Mouse (Mus musculus) liver, embryonic 11.5 days (tissue): ENCODE measurements at regions not wholly inside any gene's neighbourhood (a gene's known extent, or its start where the extent isn't known, plus 50 kb on each side); places are given as distances from the start of the nearest gene placed in this dataset.

Experiments
- ATAC-seq: fragments of 200-750 bp; cut with Nextera tagmentation; replicated peaks from 2 replicates; pipeline ENCODE4 v1.8.0; 2017; ENCODE audit warnings: moderate number of reproducible peaks, mild to moderate bottlenecking, moderate TSS enrichment, moderate library complexity; ENCODE audit not compliant: low FRiP score
- DNase-seq: peaks from one replicate; pipeline ENCODE4 v3.0.0-alpha.2; 2017; ENCODE audit warnings: low spot score
- H3K27ac ChIP-seq: fragments of 300-500 bp; sonication (generic); 2 replicates; pipeline ENCODE4 v1.5.1; 2014; ENCODE audit warnings: mild to moderate bottlenecking, low read depth, low read length, control low read depth
- H3K27me3 ChIP-seq: fragments of 300-500 bp; sonication (generic); replicated peaks from 2 replicates; pipeline ENCODE4 v1.6.1; 2014; ENCODE audit warnings: low read length, mixed read lengths; ENCODE audit not compliant: control insufficient read depth, insufficient read depth
- H3K36me3 ChIP-seq: fragments of 300-500 bp; sonication (generic); 2 replicates; pipeline ENCODE4 v1.6.1; 2014; ENCODE audit warnings: mild to moderate bottlenecking, low read length, moderate library complexity, mixed read lengths; ENCODE audit not compliant: control insufficient read depth, insufficient read depth
- H3K4me1 ChIP-seq: fragments of 300-500 bp; sonication (generic); replicated peaks from 2 replicates; pipeline ENCODE4 v1.6.1; 2014; ENCODE audit warnings: low read length, mixed read lengths; ENCODE audit not compliant: control insufficient read depth, insufficient read depth
- H3K4me2 ChIP-seq: fragments of 300-500 bp; sonication (generic); 2 replicates; pipeline ENCODE4 v1.6.1; 2014; ENCODE audit warnings: mild to moderate bottlenecking, control low read depth, moderate library complexity
- H3K4me3 ChIP-seq: fragments of 300-500 bp; sonication (generic); 2 replicates; pipeline ENCODE4 v1.5.1; 2014; ENCODE audit warnings: low read depth, low read length, control low read depth
- H3K9ac ChIP-seq: fragments of 300-500 bp; sonication (generic); 2 replicates; pipeline ENCODE4 v1.6.1; 2014; ENCODE audit warnings: low read depth, low read length, control low read depth
- H3K9me3 ChIP-seq: fragments of 300-500 bp; sonication (generic); 2 replicates; pipeline ENCODE4 v1.6.1; 2016; ENCODE audit warnings: low read length, inconsistent platforms, mixed read lengths; ENCODE audit not compliant: control insufficient read depth
- WGBS: fragments of 180-500 bp; shearing (Covaris S2); extraction: QIAGEN DNeasy Blood & Tissue Kit; methylation state at CpG from one replicate; pipeline ENCODE4 v1.1.7; 2014; 5-methylcytosine and 5-hydroxymethylcytosine counted together

DNA sequence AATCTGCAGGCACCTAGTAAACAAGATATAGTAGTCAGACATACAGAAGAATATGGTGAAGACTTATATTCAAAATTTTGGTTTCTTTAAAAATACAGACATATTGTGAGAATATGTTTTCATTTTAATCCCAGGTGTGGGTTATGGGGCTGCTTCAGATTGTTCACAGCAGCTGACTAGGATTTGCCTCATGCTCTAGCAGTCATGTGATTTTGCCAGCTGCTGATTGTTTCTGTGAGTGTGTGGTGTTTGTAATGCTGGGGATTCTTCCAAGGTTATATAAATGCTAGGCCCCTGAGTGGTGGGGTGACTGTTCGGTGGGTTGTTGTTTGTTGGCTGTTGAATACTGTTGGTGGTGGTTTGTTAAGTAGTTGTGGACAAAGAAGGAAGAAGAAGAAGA lies 97.9 kb upstream of the Rbms1 start:
- H3K9ac ChIP-seq, result no peak overlapping the region
- no peaks in the 10 kb centered on the region for H3K36me3 ChIP-seq
- H3K4me1 ChIP-seq, result no peaks in the 10 kb centered on the region
- DNase-seq, result no peak
- no peak for ATAC-seq
- WGBS, result 64% methylated on average over 1 of the region's 1 CpGs
- no peak overlapping the region for H3K4me3 ChIP-seq
- H3K9me3 ChIP-seq, result no peaks in the 10 kb centered on the region
- H3K4me2 ChIP-seq, result no peak overlapping the region
- no peaks in the 10 kb centered on the region for H3K27me3 ChIP-seq
- no peak overlapping the region for H3K27ac ChIP-seq

DNA sequence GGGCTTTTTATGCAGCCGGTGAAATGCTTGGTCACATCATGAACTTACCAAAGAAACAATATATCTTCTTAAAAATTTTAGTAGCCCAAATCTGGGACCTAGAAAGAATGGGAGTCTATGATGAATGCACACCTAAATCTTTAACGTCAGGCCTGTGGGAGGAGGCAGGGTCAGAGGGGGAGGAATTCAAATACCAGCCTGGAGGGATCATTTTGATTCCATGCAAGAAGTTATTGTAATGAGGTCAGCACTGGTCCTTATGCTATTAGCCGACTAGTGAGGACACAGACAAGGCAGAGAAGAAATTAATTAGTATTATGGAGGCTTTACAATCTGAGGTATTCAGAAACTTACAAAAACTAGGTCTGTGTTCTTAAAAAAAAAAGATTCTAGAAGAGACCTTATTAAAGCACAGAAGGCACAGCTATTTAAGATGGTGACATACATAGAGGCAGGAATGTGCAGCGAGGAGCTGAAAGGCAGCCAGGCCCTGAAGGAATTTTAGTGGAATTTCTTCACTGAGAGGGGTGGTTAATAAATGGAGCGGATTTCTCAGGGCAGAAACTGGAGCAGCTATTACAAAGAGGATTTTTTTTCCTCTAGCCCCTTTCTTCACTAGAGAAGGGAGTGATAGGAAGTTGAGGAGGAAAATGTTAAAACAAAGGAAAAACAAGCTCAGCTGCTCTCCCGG lies 95.7 kb upstream of the Rbms1 start:
- H3K27ac ChIP-seq, result no peak overlapping the region
- H3K9me3 ChIP-seq, result no peaks in the 10 kb centered on the region
- H3K4me2 ChIP-seq, result no peak overlapping the region
- H3K9ac ChIP-seq, result no peak overlapping the region
- no peak overlapping the region for H3K4me3 ChIP-seq
- DNase-seq (no peak), ATAC-seq (no peak)
- WGBS, result 53% methylated on average over 6 of the region's 6 CpGs
- no peaks in the 10 kb centered on the region for H3K27me3 ChIP-seq
- H3K36me3 ChIP-seq, result no peaks in the 10 kb centered on the region
- H3K4me1 ChIP-seq, result no peaks in the 10 kb centered on the region

DNA sequence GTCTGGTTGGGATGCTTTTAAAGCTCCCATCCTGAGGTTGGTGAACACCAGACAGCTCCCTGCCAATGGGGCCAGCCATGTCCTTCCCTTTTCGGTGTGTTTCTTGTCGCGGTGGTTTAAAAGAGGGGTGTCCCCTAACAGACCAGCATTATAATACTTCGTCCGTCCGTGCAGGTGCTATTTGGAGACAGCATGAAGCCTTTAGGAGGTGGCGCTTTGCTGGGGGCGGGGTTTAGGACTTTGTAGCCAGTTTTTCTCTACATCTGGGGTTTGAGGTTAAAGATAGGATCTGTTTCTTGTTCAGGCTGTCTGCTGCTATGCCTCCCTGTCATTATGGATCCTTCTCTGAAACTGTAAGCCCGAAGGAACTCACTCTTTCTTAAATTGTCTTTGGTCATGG lies 89.3 kb upstream of the Rbms1 start:
- no peaks in the 10 kb centered on the region for H3K27me3 ChIP-seq
- no peak for ATAC-seq
- 61% methylated on average over 9 of the region's 9 CpGs for WGBS

DNA sequence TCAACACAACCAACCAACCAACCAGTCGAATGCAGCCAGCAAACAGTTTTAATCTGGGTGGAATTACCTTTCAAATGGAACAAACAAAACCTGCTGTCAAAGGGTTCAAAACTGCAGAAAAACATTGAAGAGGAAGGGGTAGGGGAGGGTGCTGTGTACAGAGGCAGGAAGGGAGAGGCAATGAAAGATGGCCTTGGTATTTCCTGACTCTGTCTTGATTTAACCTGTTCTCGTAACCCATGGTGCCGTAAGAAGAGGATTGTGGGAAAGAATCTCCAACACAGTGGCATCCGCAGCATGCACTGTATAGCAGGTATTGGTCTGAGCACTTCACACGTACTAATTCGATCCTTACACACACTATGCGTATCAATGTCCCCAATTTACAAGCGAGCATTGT lies 88.8 kb upstream of the Rbms1 start:
- H3K36me3 ChIP-seq, result no peaks in the 10 kb centered on the region
- ATAC-seq (no peak), DNase-seq (no peak)
- H3K9me3 ChIP-seq, result no peaks in the 10 kb centered on the region
- H3K4me3 ChIP-seq, result no peak overlapping the region
- H3K4me1 ChIP-seq, result no peaks in the 10 kb centered on the region
- 84% methylated on average over 8 of the region's 8 CpGs for WGBS
- H3K27ac ChIP-seq, result no peak overlapping the region
- no peak overlapping the region for H3K4me2 ChIP-seq
- no peaks in the 10 kb centered on the region for H3K27me3 ChIP-seq
- no peak overlapping the region for H3K9ac ChIP-seq

More for the DNA sequence above, 89.3 kb upstream of the Rbms1 start:
- H3K27ac ChIP-seq, result no peak overlapping the region
- no peak overlapping the region for H3K9ac ChIP-seq
- H3K4me3 ChIP-seq, result no peak overlapping the region
- H3K4me1 ChIP-seq, result no peaks in the 10 kb centered on the region
- H3K9me3 ChIP-seq, result no peaks in the 10 kb centered on the region
- no peak overlapping the region for H3K4me2 ChIP-seq
- no peak for DNase-seq
- no peaks in the 10 kb centered on the region for H3K36me3 ChIP-seq

DNA sequence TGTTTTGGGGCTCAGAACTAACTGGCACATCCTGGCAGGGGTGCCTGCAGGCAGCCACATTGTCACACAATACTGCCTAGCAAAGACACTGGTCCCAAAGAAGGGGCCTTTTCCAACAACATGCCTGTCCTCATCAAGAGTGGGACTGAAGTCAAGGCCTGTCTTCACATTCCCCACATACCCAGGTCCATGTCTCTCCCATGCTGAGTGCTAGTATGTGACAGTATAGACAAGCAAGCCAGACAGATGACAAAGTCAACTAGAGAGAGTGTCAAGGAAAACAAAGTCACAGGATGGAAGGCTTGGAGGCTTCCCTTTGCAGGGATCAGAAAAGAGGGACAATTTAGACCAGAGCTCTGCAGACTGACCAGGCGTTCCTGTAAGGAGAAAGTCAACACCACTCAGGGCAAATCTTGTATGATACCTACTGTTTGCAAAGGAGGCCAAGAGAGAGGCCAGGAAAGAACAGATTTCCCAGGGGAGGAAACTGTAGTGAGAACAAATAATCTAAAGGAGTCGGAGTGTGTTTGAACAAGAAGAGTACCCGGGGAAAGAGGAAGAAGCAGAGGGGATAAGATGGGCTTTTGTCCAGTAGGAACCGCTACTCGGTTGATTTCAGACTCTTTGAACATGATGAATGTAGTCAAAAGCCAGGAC lies 83.2 kb upstream of the Rbms1 start:
- no peak overlapping the region for H3K4me2 ChIP-seq
- H3K9ac ChIP-seq, result no peak overlapping the region
- no peak overlapping the region for H3K27ac ChIP-seq
- ATAC-seq (no peak), DNase-seq (no peak)
- H3K9me3 ChIP-seq, result no peaks in the 10 kb centered on the region
- no peaks in the 10 kb centered on the region for H3K4me1 ChIP-seq
- 65% methylated on average over 5 of the region's 5 CpGs for WGBS
- no peaks in the 10 kb centered on the region for H3K36me3 ChIP-seq
- no peak overlapping the region for H3K4me3 ChIP-seq
- no peaks in the 10 kb centered on the region for H3K27me3 ChIP-seq

DNA sequence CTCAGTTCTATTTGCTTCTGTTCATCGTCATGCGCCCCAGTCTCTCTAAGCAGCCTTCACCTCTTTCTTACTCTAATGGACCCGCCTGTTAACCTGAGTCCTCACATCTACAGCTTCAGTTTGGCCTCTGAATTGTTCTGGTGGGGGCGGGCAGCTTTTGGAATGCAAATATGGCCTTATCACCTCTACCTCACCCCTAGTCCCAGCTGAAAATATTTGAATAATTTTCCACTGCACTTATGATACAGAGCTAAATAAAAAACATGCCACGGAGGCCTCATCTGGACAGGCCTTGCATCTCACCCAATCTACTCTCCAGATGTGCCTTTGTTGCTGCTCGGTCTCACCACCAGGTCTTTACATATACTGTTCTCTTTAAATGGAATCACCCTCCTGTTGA lies 82.5 kb upstream of the Rbms1 start:
- no peak for ATAC-seq
- Histone ChIP-seq H3K9ac (no peak overlapping the region), H3K36me3 (no peaks in the 10 kb centered on the region), H3K4me3 (no peak overlapping the region), H3K27ac (no peak overlapping the region), H3K27me3 (no peaks in the 10 kb centered on the region), H3K4me2 (no peak overlapping the region), H3K4me1 (no peaks in the 10 kb centered on the region), H3K9me3 (no peaks in the 10 kb centered on the region)
- WGBS, result 76% methylated on average over 6 of the region's 6 CpGs
- no peak for DNase-seq

DNA sequence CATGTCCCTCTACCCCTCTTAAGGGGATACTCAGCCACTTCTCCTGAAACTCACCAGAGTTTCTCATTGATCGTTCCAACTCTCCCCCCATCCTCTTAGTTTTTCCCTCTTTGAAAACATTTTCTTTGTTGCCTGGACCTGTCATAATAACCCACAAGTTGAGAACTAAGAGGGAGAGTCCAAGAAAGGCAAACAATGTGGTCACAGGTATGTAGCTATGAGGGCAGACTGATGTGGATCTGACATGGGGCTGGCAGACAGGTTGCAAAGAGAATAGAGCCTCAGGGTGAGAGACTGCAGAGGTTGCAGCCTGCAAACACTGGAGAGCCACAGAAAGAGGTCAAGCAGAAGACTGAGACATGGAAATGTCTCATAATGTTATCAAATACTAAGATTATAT lies 69.9 kb upstream of the Rbms1 start:
- no peak overlapping the region for H3K4me3 ChIP-seq
- no peak for DNase-seq
- no peak overlapping the region for H3K9ac ChIP-seq
- 80% methylated on average over 1 of the region's 1 CpGs for WGBS
- ATAC-seq, result no peak
- H3K27ac ChIP-seq, result no peak overlapping the region
- no peaks in the 10 kb centered on the region for H3K27me3 ChIP-seq
- H3K36me3 ChIP-seq, result no peaks in the 10 kb centered on the region
- H3K4me2 ChIP-seq, result no peak overlapping the region
- H3K4me1 ChIP-seq, result no peaks in the 10 kb centered on the region
- H3K9me3 ChIP-seq, result no peaks in the 10 kb centered on the region

DNA sequence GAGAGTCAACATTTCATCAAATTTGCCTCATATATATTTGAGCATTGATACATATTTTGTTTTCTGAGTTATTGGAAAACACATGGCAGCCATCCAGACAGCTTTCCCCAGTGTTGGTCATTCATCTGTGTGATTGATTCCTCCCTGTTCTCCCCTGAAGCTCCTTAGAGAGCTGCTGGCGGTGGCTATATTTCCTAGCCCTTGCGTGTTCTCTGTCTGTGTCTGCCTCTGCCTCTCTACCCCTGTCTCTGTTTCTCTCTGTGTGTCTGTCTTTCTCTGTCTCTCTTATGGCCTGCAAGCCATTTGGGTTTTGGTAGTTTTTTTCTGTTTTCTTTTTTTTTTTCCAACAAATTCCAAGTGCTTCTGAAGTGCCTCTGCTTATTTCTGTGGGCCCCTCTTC lies 66.7 kb upstream of the Rbms1 start:
- WGBS, result 77% methylated on average over 2 of the region's 2 CpGs
- Histone ChIP-seq H3K4me3 (no peak overlapping the region), H3K4me2 (no peak overlapping the region), H3K36me3 (no peaks in the 10 kb centered on the region), H3K27ac (no peak overlapping the region), H3K9ac (no peak overlapping the region), H3K4me1 (no peaks in the 10 kb centered on the region), H3K9me3 (no peaks in the 10 kb centered on the region), H3K27me3 (no peaks in the 10 kb centered on the region)
- ATAC-seq, result no peak
- no peak for DNase-seq

DNA sequence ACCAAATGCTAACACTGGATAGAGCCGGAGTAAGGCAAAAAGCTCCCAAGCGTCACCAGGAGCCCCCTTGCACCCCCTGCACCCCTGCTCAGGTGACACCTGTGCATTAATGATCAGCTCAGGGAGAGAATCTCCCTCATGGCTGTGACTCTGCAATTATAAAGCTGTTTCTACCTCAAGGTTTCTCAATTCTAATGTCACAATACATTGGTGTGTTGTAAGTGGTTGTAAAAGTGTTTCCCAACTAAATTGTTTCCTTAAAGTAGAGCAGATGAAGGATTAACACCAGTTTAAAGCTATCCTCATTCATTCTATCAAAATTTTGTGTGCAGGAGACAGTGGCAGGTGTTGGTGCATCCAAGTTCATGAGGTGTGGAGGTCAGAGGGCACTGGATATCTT lies 65.6 kb upstream of the Rbms1 start:
- H3K36me3 ChIP-seq, result no peaks in the 10 kb centered on the region
- H3K27me3 ChIP-seq, result no peaks in the 10 kb centered on the region
- no peak for DNase-seq
- no peaks in the 10 kb centered on the region for H3K9me3 ChIP-seq
- H3K27ac ChIP-seq, result no peak overlapping the region
- no peak overlapping the region for H3K9ac ChIP-seq
- H3K4me2 ChIP-seq, result no peak overlapping the region
- no peak overlapping the region for H3K4me3 ChIP-seq
- H3K4me1 ChIP-seq, result no peaks in the 10 kb centered on the region
- no peak for ATAC-seq
- 67% methylated on average over 2 of the region's 2 CpGs for WGBS
